Mouse (Mus musculus): ENCODE data around the gene Lrrc9. TPM values are rescaled to one million over a fixed set of nuclear protein-coding genes. Genes with fewer than 3 reads are reported as not detected.

Lrrc9 gene
- polyA plus RNA-seq, 2 experiments: 0.09 TPM; not detected in 1

DNA sequence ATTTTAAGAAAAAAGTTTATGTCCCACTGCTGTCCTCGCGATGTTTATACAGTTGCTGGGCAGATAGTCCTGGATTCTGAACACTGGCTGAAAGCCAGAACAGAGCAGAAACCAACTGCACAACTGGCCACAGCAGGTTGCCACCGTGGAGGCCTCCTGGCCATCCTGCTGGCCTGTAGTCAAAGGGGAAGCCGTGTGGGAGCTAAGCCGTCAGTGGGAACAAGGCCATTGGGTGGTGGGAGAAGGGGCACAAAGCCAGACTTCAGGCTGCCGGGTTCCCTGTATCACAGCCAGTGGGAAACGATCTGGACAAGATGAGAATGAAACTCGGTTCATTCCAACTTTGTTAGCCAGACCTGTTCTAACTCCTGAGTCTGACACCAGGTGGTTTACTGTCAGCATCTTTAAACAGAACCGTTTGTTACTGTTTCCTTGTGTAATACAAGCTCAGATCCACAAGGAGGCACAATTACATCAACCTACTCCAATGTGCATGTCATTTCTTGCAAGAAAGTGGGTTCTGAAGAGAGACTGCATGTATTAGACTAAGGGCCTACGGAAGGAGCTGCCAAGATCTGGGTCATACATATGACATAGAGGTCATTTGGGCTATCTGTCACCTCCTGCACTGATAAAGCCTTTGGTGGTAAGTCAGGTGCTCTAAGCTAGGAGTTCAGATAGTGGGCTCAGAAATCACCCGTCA is 19.7 kb downstream of the Lrrc9 start:
- Histone ChIP-seq H3K27me3 (ENCODE audit: control insufficient read depth, insufficient read depth, low read length) (no peaks in the 10 kb centered on the region), H3K27ac (no peak overlapping the region), H3K9me3 (ENCODE audit: control insufficient read depth, low read length) (no peaks in the 10 kb centered on the region), H3K4me2 (ENCODE audit: low read depth) (no peak overlapping the region), H3K9ac (replicated peaks) (no peak overlapping the region), H3K36me3 (replicated peaks; ENCODE audit: control insufficient read depth, insufficient read depth, low read depth) (no peaks in the 10 kb centered on the region), H3K4me3 (ENCODE audit: insufficient read depth in 1 of 2, low read depth in 2 of 2, low read length in 2 of 2) (no peak overlapping the region), H3K4me1 (replicated peaks; ENCODE audit: control insufficient read depth in 2 of 2, insufficient read depth in 2 of 2, low read length in 1 of 2) (no peaks in the 10 kb centered on the region)
- DNase-seq (ENCODE audit: low read depth in 3 of 3, low spot score in 3 of 3): no peak
- 44% methylated on average over 11 of the region's 11 CpGs for WGBS (ENCODE audit: insufficient replicate concordance)
- no peak for ATAC-seq (ENCODE audit: insufficient read depth)
- TF ChIP-seq CTCF (IDR thresholded peaks at IDR 0.05; ENCODE audit: low read depth): peak; percentile 40
- no peak for TF ChIP-seq EP300 (IDR thresholded peaks at IDR 0.05; ENCODE audit: low read depth)

GRCm38 (mm10) chr12:72461894-72462530 is 20.3 kb downstream of the Lrrc9 start:
- TF ChIP-seq CTCF (IDR thresholded peaks at IDR 0.05; ENCODE audit: low read depth) (peak; percentile 66), EP300 (IDR thresholded peaks at IDR 0.05; ENCODE audit: low read depth) (no peak)
- Histone ChIP-seq H3K9ac (replicated peaks) (no peak overlapping the region), H3K4me2 (ENCODE audit: low read depth) (no peak overlapping the region), H3K27ac (no peak overlapping the region), H3K36me3 (replicated peaks; ENCODE audit: control insufficient read depth, insufficient read depth, low read depth) (no peaks in the 10 kb centered on the region), H3K4me1 (replicated peaks; ENCODE audit: control insufficient read depth in 2 of 2, insufficient read depth in 2 of 2, low read length in 1 of 2) (no peaks in the 10 kb centered on the region), H3K9me3 (ENCODE audit: control insufficient read depth, low read length) (no peaks in the 10 kb centered on the region), H3K4me3 (ENCODE audit: insufficient read depth in 1 of 2, low read depth in 2 of 2, low read length in 2 of 2) (no peak overlapping the region), H3K27me3 (ENCODE audit: control insufficient read depth, insufficient read depth, low read length) (no peaks in the 10 kb centered on the region)
- ATAC-seq (ENCODE audit: insufficient read depth): no peak
- 36% methylated on average over 5 of the region's 5 CpGs for WGBS (ENCODE audit: insufficient replicate concordance)
- DNase-seq (ENCODE audit: low read depth in 3 of 3, low spot score in 3 of 3): peak; percentile 7 to 40 (median 26)

DNA sequence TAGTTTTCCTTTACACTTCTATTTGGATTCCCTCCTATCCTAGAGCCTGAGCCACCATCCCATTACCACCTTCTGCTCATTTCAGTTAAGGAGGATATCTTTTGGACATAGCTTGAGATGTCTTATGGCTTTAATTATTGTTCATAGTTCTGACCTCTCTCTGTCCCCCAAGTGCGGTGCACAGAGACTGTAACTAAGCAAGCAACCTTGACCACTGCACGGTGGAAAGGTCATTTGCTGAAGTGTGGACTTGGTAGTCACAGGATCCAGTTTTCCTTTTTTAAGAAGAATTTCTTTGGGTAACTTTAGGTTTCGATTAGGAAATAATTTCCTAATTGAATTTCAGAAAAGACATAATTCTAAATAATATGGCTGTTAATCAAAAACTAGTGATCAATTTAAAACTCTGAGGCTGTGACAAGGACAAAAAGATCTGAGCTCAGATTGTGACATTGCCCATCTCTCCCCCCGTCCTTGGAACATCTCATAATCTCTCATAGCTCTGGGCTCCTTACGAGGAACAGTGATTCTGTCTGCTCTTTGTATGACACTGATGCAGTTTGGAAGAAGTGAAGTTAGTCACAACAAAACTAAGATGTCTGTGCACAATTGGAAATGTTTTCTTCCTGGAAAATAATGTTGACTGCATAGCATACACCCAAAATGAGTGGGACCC is 24.3 kb downstream of the Lrrc9 start:
- H3K4me3 ChIP-seq (ENCODE audit: insufficient read depth in 1 of 2, low read depth in 2 of 2, low read length in 2 of 2): no peak overlapping the region
- no peak for ATAC-seq (ENCODE audit: insufficient read depth)
- TF ChIP-seq CTCF (IDR thresholded peaks at IDR 0.05; ENCODE audit: low read depth) (no peak), EP300 (IDR thresholded peaks at IDR 0.05; ENCODE audit: low read depth) (no peak)

GRCm38 (mm10) chr12:72467269-72467668 is 25.6 kb downstream of the Lrrc9 start:
- WGBS (ENCODE audit: insufficient replicate concordance): 54% methylated on average over 1 of the region's 1 CpGs
- Histone ChIP-seq H3K36me3 (replicated peaks; ENCODE audit: control insufficient read depth, insufficient read depth, low read depth) (no peaks in the 10 kb centered on the region), H3K27ac (no peak overlapping the region), H3K9me3 (ENCODE audit: control insufficient read depth, low read length) (no peaks in the 10 kb centered on the region), H3K4me3 (ENCODE audit: insufficient read depth in 1 of 2, low read depth in 2 of 2, low read length in 2 of 2) (no peak overlapping the region), H3K4me1 (replicated peaks; ENCODE audit: control insufficient read depth in 2 of 2, insufficient read depth in 2 of 2, low read length in 1 of 2) (no peaks in the 10 kb centered on the region), H3K4me2 (ENCODE audit: low read depth) (no peak overlapping the region), H3K27me3 (ENCODE audit: control insufficient read depth, insufficient read depth, low read length) (no peaks in the 10 kb centered on the region), H3K9ac (replicated peaks) (no peak overlapping the region)
- ATAC-seq (ENCODE audit: insufficient read depth) (no peak), DNase-seq (ENCODE audit: low read depth in 3 of 3, low spot score in 3 of 3) (no peak)
- TF ChIP-seq CTCF (IDR thresholded peaks at IDR 0.05; ENCODE audit: low read depth) (no peak), EP300 (IDR thresholded peaks at IDR 0.05; ENCODE audit: low read depth) (no peak)

More for the DNA sequence above, 24.3 kb downstream of the Lrrc9 start:
- no peak overlapping the region for H3K9ac ChIP-seq (replicated peaks)
- no peaks in the 10 kb centered on the region for H3K27me3 ChIP-seq (ENCODE audit: control insufficient read depth, insufficient read depth, low read length)
- H3K4me2 ChIP-seq (ENCODE audit: low read depth): no peak overlapping the region
- no peaks in the 10 kb centered on the region for H3K4me1 ChIP-seq (replicated peaks; ENCODE audit: control insufficient read depth in 2 of 2, insufficient read depth in 2 of 2, low read length in 1 of 2)
- 64% methylated on average over 5 of the region's 5 CpGs for WGBS (ENCODE audit: insufficient replicate concordance)
- H3K36me3 ChIP-seq (replicated peaks; ENCODE audit: control insufficient read depth, insufficient read depth, low read depth): no peaks in the 10 kb centered on the region
- no peak for DNase-seq (ENCODE audit: low read depth in 3 of 3, low spot score in 3 of 3)
- H3K27ac ChIP-seq: no peak overlapping the region
- H3K9me3 ChIP-seq (ENCODE audit: control insufficient read depth, low read length): no peaks in the 10 kb centered on the region

DNA sequence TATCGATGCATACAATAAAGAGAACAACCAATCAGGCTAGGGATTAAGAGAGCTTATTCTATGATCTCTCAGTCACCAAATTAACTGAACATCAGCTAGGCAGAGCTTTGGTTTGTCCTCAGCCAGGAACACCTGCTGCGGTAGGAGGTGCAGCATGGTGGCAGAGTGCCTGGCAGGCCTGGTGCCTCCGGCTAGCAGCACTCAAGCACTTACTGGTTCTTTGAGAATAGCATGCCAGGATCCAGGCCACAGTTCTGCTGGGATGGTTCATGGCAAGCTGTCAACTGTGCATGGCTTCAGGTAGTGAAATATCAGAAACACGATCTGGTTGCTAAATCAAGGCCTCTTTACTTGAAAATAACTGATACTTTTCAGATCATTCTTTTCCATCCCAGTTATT is 26.1 kb downstream of the Lrrc9 start:
- WGBS (ENCODE audit: insufficient replicate concordance): 72% methylated on average over 4 of the region's 4 CpGs
- DNase-seq (ENCODE audit: low read depth in 3 of 3, low spot score in 3 of 3): no peak

More for the DNA sequence above, 26.1 kb downstream of the Lrrc9 start:
- Histone ChIP-seq H3K4me3 (ENCODE audit: insufficient read depth in 1 of 2, low read depth in 2 of 2, low read length in 2 of 2) (no peak overlapping the region), H3K9ac (replicated peaks) (no peak overlapping the region), H3K36me3 (replicated peaks; ENCODE audit: control insufficient read depth, insufficient read depth, low read depth) (no peaks in the 10 kb centered on the region), H3K4me1 (replicated peaks; ENCODE audit: control insufficient read depth in 2 of 2, insufficient read depth in 2 of 2, low read length in 1 of 2) (no peaks in the 10 kb centered on the region), H3K27ac (no peak overlapping the region), H3K4me2 (ENCODE audit: low read depth) (no peak overlapping the region), H3K27me3 (ENCODE audit: control insufficient read depth, insufficient read depth, low read length) (no peaks in the 10 kb centered on the region), H3K9me3 (ENCODE audit: control insufficient read depth, low read length) (no peaks in the 10 kb centered on the region)
- ATAC-seq (ENCODE audit: insufficient read depth): no peak
- TF ChIP-seq CTCF (IDR thresholded peaks at IDR 0.05; ENCODE audit: low read depth) (no peak), EP300 (IDR thresholded peaks at IDR 0.05; ENCODE audit: low read depth) (no peak)
